Mouse (Mus musculus) brain, embryonic 14.5 days (tissue): ENCODE data around the gene Cacna2d2. TPM values are rescaled to one million over a fixed set of nuclear protein-coding genes. Genes with fewer than 3 reads are reported as not detected.
A peak's percentile ranks its signal among the peaks of the same experiment; 100 is the strongest.

Experiments used
- DNase-seq: peaks from one replicate; pipeline ENCODE4 v3.0.0-alpha.2; 2011; ENCODE audit warnings: low read depth
- CTCF ChIP-seq: fragments of 200-500 bp; IDR thresholded peaks from 2 replicates; pipeline ENCODE4 v1.5.1; 2012; ENCODE audit warnings: inconsistent platforms, mild to moderate bottlenecking, moderate library complexity, borderline replicate concordance; ENCODE audit not compliant: insufficient read depth, insufficient read length; ENCODE audit errors: extremely low read depth
- POLR2A ChIP-seq: fragments of 200-500 bp; IDR thresholded peaks from 2 replicates; pipeline ENCODE4 v1.6.1; 2012; ENCODE audit warnings: mild to moderate bottlenecking, inconsistent platforms, borderline replicate concordance; ENCODE audit not compliant: poor library complexity, insufficient read depth, insufficient read length, severe bottlenecking; ENCODE audit errors: extremely low read depth
- polyA plus RNA-seq: library from polyadenylated mRNA; depleted of rRNA; stranded (reverse); fragments of >200 nt; gene quantifications from 2 replicates; pipeline ENCODE4 v1.2.3, GENCODE M21; 2012

The Cacna2d2 gene
- polyA plus RNA-seq, 1 experiment: 143 TPM

GRCm38 (mm10) chr9:107435285-107435684 is 35.9 kb downstream of the Cacna2d2 start:
- DNase-seq: peak; percentile 70
- no peak for TF ChIP-seq POLR2A
- TF ChIP-seq CTCF: no peak

GRCm38 (mm10) chr9:107442891-107443290 is 43.5 kb downstream of the Cacna2d2 start:
- no peak for DNase-seq

GRCm38 (mm10) chr9:107443324-107443723 is 43.9 kb downstream of the Cacna2d2 start:
- peak; percentile 32 for DNase-seq
- TF ChIP-seq CTCF (no peak), POLR2A (no peak)

More at GRCm38 (mm10) chr9:107442891-107443290, 43.5 kb downstream of the Cacna2d2 start:
- no peak for TF ChIP-seq POLR2A
- no peak for TF ChIP-seq CTCF

GRCm38 (mm10) chr9:107445011-107445471 is 45.6 kb downstream of the Cacna2d2 start:
- no peak for TF ChIP-seq CTCF
- no peak for TF ChIP-seq POLR2A
- DNase-seq: peak; percentile 75

- TF ChIP-seq POLR2A: no peak
- TF ChIP-seq CTCF: no peak
- DNase-seq: peak; percentile 80
Measured at GRCm38 (mm10) chr9:107448805-107449517, 49.5 kb downstream of the Cacna2d2 start.

GRCm38 (mm10) chr9:107451400-107451799 is 52.0 kb downstream of the Cacna2d2 start:
- no peak for TF ChIP-seq CTCF
- DNase-seq: no peak

- DNase-seq: no peak
- TF ChIP-seq CTCF: no peak
- no peak for TF ChIP-seq POLR2A
Measured at GRCm38 (mm10) chr9:107451891-107452521, 52.6 kb downstream of the Cacna2d2 start.

- TF ChIP-seq POLR2A (no peak), CTCF (peak; percentile 75)
- no peak for DNase-seq
Measured at GRCm38 (mm10) chr9:107452552-107452951, 53.1 kb downstream of the Cacna2d2 start.

GRCm38 (mm10) chr9:107453151-107453550 is 53.7 kb downstream of the Cacna2d2 start:
- no peak for DNase-seq
- TF ChIP-seq CTCF: no peak
- no peak for TF ChIP-seq POLR2A

- no peak for TF ChIP-seq POLR2A
- DNase-seq: peak; percentile 87
Measured at GRCm38 (mm10) chr9:107456667-107457066, 57.3 kb downstream of the Cacna2d2 start.

- no peak for DNase-seq
- TF ChIP-seq CTCF: no peak
- no peak for TF ChIP-seq POLR2A
Measured at GRCm38 (mm10) chr9:107462907-107463306, 63.5 kb downstream of the Cacna2d2 start.

- peak; percentile 91 for DNase-seq
- TF ChIP-seq CTCF (peak; percentile 92), POLR2A (no peak)
Measured at GRCm38 (mm10) chr9:107463509-107463908, 64.1 kb downstream of the Cacna2d2 start.
